In the genomic region with DNA sequence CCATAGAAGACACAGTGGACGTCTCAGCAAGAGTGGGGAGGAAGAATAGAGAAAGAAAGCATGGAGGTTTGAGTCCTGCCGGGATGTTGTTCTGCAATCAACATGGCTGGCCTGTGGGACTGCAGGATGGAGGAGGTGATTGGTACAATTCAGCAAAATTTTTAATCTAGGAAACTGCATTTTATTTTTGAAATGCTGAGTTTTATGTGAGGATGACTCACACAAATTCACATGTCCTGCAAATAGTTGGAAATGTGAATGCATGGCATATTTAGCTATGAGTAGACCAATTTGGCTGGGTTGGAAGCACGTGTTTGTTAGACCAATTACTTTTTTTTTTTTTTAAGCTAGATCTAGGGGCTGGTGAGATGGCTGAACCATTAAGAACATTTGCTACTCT, we compare ENCODE assay signal across 15 mouse cellular contexts.
"Had no signal": no experiment of that assay in that cellular context is flagged by ENCODE, and none has a peak within 500 bp of the region (broad histone marks: within the 10 kb centered on the region; RNA-seq: fewer than 3 reads in every experiment).

No protein-coding gene starts in this region.

- H3K27me3 ChIP-seq: kidney, embryonic 15.5 days; limb, embryonic 13.5 days; neural tube, embryonic 15.5 days had no signal

- H3K36me3 ChIP-seq: neural tube, embryonic 15.5 days had no signal

- H3K4me2 ChIP-seq: kidney, embryonic 15.5 days; limb, embryonic 13.5 days; neural tube, embryonic 15.5 days had no signal

- H3K4me3 ChIP-seq: kidney, embryonic 15.5 days; limb, embryonic 13.5 days; midbrain, embryonic 10.5 days; myocyte; neural tube, embryonic 15.5 days had no signal

- H3K27ac ChIP-seq: kidney, embryonic 15.5 days; limb, embryonic 13.5 days; liver, embryonic 14.5 days; midbrain, embryonic 10.5 days; neural tube, embryonic 15.5 days had no signal

- H3K4me1 ChIP-seq: midbrain, embryonic 10.5 days; neural tube, embryonic 15.5 days had no signal

- H3K9ac ChIP-seq: kidney, embryonic 15.5 days; limb, embryonic 13.5 days; liver, embryonic 14.5 days; neural tube, embryonic 15.5 days had no signal

- H3K9me3 ChIP-seq: kidney, embryonic 15.5 days; limb, embryonic 13.5 days; midbrain, embryonic 10.5 days; neural tube, embryonic 15.5 days had no signal

- DNase-seq: kidney, adult 2 months; kidney, postnatal 14 days; left cerebral cortex, postnatal 4 days; lung, adult 18-20 months; midbrain, embryonic 14.5 days; right cerebral cortex, postnatal 4 days; spleen, adult 18-20 months; thymus, adult 2 months; thymus, postnatal 36 days had no signal
